14 mouse cellular contexts compared by ENCODE assay signal in the genomic region with DNA sequence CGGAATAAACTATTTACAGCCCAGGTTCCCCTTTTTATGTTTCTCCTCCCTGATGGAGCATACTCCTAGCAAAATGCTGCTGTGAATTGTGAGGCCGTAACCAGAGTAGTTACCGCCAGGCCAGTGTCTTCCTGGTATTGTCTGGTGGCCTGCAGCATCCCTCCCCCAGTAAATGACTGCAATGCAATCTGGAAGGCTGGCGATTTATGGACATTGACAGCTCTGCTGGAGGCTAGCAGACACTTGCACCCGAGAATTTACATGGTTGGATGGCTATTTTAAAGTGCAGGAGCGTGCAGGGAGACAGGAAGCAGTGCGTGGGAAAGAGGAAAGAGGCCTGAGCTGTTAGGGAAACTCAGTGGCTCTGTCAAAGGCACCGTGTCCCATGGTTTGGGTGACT.
DNase-seq lines count a peak whose midpoint lies in the region; ATAC-seq and TF ChIP-seq lines count a peak whose summit lies in the region.
"Had no signal": no experiment of that assay in that cellular context is flagged by ENCODE, and none has a peak within 500 bp of the region (broad histone marks: within the 10 kb centered on the region; RNA-seq: fewer than 3 reads in every experiment).

No protein-coding gene starts in this region.

- H3K27me3 ChIP-seq in kidney, adult 2 months (replicated peaks; ENCODE audit: control insufficient read depth, insufficient read depth, low read length): no peaks in the 10 kb centered on the region

- 47% methylated on average over 8 of the region's 8 CpGs for WGBS in kidney, adult 2 months

- H3K4me3 ChIP-seq in kidney, adult 2 months (ENCODE audit: insufficient read depth, low read depth, low read length): no peak overlapping the region
- H3K4me3 ChIP-seq: heart, adult 2 months had no signal

- TF ChIP-seq CTCF in kidney, adult 2 months (conservative IDR thresholded peaks at IDR 0.05; ENCODE audit: insufficient read depth, insufficient read length, low read depth, low read length): no peak

- no peak overlapping the region for H3K27ac ChIP-seq in kidney, adult 2 months (ENCODE audit: insufficient read depth, low read depth, low read length)
- H3K27ac ChIP-seq: heart, adult 2 months had no signal

- intact Hi-C loops in heart, postnatal 36 days (cut with DNase I): no loop called here

- peak; percentile 87 for DNase-seq in heart, adult 11 months
- DNase-seq in heart, postnatal 36 days: no peak
- peak; percentile 20 to 42 for DNase-seq in kidney, postnatal 4 days
- DNase-seq in kidney, adult 2 months: no peak
- peak; percentile 18 for DNase-seq in right cerebral cortex, postnatal 10 days (ENCODE audit: low spot score in 2 of 2)
- no peak for DNase-seq in right cerebral cortex, adult 2 months (ENCODE audit: low spot score in 2 of 2)
- DNase-seq in retina, embryonic 14.5 days (ENCODE audit: low spot score): peak; percentile 70
- DNase-seq: adrenal gland, adult 2 months; cerebellum, adult 8-10 months; heart, adult 2 months; right cerebral cortex, postnatal 14 days; thymus, adult 2 months had no signal

- no peaks in the 10 kb centered on the region for H3K4me1 ChIP-seq in kidney, adult 2 months (ENCODE audit: control insufficient read depth, insufficient read depth, low read length)

- ATAC-seq in frontal cortex, adult (ENCODE audit: low TSS enrichment): no peak
- ATAC-seq: intestine, postnatal 0 days had no signal

- no peak for TF ChIP-seq POLR2A in kidney, adult 2 months (IDR thresholded peaks at IDR 0.05; ENCODE audit: low read depth, low read length)

- H3K36me3 ChIP-seq in kidney, adult 2 months (ENCODE audit: control insufficient read depth, insufficient read depth, low read length): peaks cover 3% of the 10 kb centered on the region

Comparison
In these comparisons a context has a peak if more than half of its experiments do, and no peak if none do; other contexts are left out.
1. DNase-seq: peak in heart, adult 11 months (single experiment), kidney, postnatal 4 days (2 of 2), right cerebral cortex, postnatal 10 days (2 of 2) and retina, embryonic 14.5 days (single experiment); none in heart, postnatal 36 days (0 of 2), kidney, adult 2 months (single experiment) and right cerebral cortex, adult 2 months (0 of 2).